Mouse (Mus musculus): ENCODE measurements around the gene Ngfr.

GRCm38 (mm10) chr11:95521563-95521962 is 66.0 kb downstream of the Ngfr start:
- no peak for TF ChIP-seq POLR2A (IDR thresholded peaks at IDR 0.05; ENCODE audit: insufficient read length, low read depth)
- TF ChIP-seq TCF3 (IDR thresholded peaks at IDR 0.05; ENCODE audit: insufficient read length, low read depth), result no peak
- no peak for TF ChIP-seq MYOD1 (IDR thresholded peaks at IDR 0.05; ENCODE audit: control insufficient read depth in 1 of 3, insufficient read length in 2 of 3, low read depth in 2 of 3)
- TF ChIP-seq TCF12 (IDR thresholded peaks at IDR 0.05; ENCODE audit: insufficient read depth, poor library complexity, severe bottlenecking), result no peak
- TF ChIP-seq CEBPB (IDR thresholded peaks at IDR 0.05; ENCODE audit: insufficient read depth, poor library complexity, severe bottlenecking), result no peak
- peak; percentile 30 for TF ChIP-seq E2F4 (IDR thresholded peaks at IDR 0.05; ENCODE audit: insufficient read depth)
- no peak for TF ChIP-seq REST (IDR thresholded peaks at IDR 0.05; ENCODE audit: insufficient read depth, insufficient read length)
- TF ChIP-seq MAX (IDR thresholded peaks at IDR 0.05; ENCODE audit: low read depth), result no peak
- TF ChIP-seq POLR2AphosphoS2 (IDR thresholded peaks at IDR 0.05; ENCODE audit: insufficient read length, low read depth), result no peak
- TF ChIP-seq SRF (IDR thresholded peaks at IDR 0.05; ENCODE audit: control insufficient read depth, insufficient read length, low read depth), result no peak
- TF ChIP-seq USF1 (IDR thresholded peaks at IDR 0.05; ENCODE audit: low read depth), result no peak
- no peak for TF ChIP-seq MYOG (IDR thresholded peaks at IDR 0.05; ENCODE audit: control insufficient read depth in 1 of 3, insufficient read depth in 1 of 3, insufficient read length in 2 of 3, low read depth in 2 of 3)
